Mouse (Mus musculus): ENCODE results near the gene Ric3. TPM values are rescaled to one million over a fixed set of nuclear protein-coding genes. Genes with fewer than 3 reads are reported as not detected.

The Ric3 gene
- total and polyA plus RNA-seq, 2 experiments from 2014 or later: 42.1 to 65.0 TPM

DNA sequence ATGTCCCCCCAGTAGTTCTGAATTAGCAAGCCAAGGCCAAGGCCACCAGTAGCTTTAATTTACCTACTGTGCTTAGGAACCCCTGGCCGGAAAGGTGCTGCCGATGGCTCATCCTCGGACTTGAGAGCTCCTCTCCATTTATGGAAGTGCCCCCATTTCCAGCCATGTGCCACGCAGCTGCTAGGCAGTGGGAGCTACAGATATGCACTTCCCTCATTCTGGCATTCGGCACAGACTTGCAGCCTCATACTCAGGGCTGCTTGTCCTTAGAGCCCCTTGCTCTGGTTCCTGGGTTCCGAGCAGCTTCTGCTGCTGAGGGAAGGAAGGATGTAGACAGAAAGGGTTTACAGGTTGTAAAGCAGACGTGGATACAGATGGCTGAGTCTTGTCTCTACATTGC lies 68.3 kb downstream of the Ric3 start:
- Histone ChIP-seq H3K36me3 (ENCODE audit: insufficient read depth, low read length) (peaks cover 3% of the 10 kb centered on the region; the same call in 1 of the 2 replicates), H3K27ac (ENCODE audit: low read depth, low read length) (no peak overlapping the region), H3K4me1 (ENCODE audit: insufficient read depth, low read length) (peaks cover 20% of the 10 kb centered on the region; the same call in 1 of the 2 replicates), H3K9ac (replicated peaks; ENCODE audit: low read length, poor library complexity, severe bottlenecking) (no peak overlapping the region), H3K4me2 (ENCODE audit: low read depth, low read length, poor library complexity, severe bottlenecking) (no peak overlapping the region), H3K27me3 (ENCODE audit: insufficient read depth, low read length) (no peaks in the 10 kb centered on the region), H3K4me3 (ENCODE audit: low read depth, low read length) (no peak overlapping the region), H3K9me3 (ENCODE audit: low read length) (no peaks in the 10 kb centered on the region)
- no peak for TF ChIP-seq CTCF (IDR thresholded peaks at IDR 0.05)
- ATAC-seq (ENCODE audit: low FRiP score): no peak
- no peak for DNase-seq (ENCODE audit: low spot score)
- 88% methylated on average over 7 of the region's 7 CpGs for WGBS

DNA sequence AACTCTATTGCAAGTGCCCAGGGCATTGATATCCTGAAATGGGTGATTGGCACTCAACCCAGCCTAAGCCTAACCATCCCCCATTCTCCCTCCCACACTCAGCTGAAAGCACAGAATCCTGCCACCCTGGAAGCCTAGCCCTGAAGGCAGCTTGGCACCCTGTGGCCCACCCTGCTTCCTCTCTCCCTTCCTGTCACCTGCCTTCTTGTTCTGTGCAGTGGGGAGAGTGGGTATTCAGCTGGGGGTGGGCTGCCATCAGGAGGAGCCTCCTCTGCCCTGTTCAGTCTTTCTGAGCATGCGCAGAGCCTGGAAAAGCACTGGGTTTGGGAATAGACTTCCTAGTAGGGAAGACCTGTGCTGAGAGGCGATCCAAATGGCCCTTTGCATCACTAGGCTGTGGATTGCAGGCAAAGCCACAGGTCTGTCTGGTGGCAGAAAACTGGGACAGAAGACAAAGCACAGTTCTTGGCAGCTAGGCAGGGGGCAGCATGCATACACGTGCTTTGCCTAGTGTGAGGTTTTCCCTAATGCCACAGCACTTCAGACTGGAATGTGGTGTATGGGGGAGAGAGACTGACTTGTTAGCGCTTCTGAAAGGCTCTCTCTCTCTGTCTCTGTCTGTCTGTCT lies 70.0 kb downstream of the Ric3 start:
- Histone ChIP-seq H3K4me2 (ENCODE audit: low read depth, low read length, poor library complexity, severe bottlenecking) (peak overlapping the region; percentile 83), H3K4me1 (ENCODE audit: insufficient read depth, low read length) (peaks cover 20% of the 10 kb centered on the region; the same call in 1 of the 2 replicates), H3K9ac (replicated peaks; ENCODE audit: low read length, poor library complexity, severe bottlenecking) (peak overlapping the region; percentile 50; the same call in 1 of the 2 replicates), H3K27ac (ENCODE audit: low read depth, low read length) (peak overlapping the region; percentile 87), H3K9me3 (ENCODE audit: low read length) (no peaks in the 10 kb centered on the region), H3K36me3 (ENCODE audit: insufficient read depth, low read length) (0 out of 2 replicates have a peak, but pooled peaks cover 3% of the 10 kb centered on the region), H3K4me3 (ENCODE audit: low read depth, low read length) (peak overlapping the region; percentile 10; the same call in 1 of the 2 replicates), H3K27me3 (ENCODE audit: insufficient read depth, low read length) (no peaks in the 10 kb centered on the region)
- DNase-seq (ENCODE audit: low spot score) (peak; percentile 33), ATAC-seq (ENCODE audit: low FRiP score) (no peak)
- peak; percentile 48 for TF ChIP-seq CTCF (IDR thresholded peaks at IDR 0.05)
- 38% methylated on average over 4 of the region's 4 CpGs for WGBS

DNA sequence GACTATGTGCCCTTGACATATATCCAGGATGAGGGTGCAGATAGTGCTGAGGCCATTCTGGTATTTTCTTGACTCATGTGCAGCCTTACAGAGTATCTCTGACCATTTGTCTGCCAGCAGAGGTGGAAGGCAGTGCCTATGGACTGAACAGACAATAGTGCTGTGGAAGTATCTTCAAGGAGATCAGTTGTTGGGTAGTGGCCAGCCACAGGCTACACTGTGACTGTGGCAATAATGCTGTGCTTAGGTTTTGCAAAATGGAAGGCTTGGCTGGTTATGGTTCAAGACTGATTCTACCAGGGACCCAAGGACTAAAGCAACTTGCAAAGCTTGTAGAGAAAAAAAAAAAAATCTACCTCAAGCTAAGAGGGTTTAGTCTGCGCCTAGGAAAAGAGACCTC lies 70.6 kb downstream of the Ric3 start:
- no peak for TF ChIP-seq CTCF (IDR thresholded peaks at IDR 0.05)
- H3K4me2 ChIP-seq (ENCODE audit: low read depth, low read length, poor library complexity, severe bottlenecking): peak overlapping the region; percentile 83
- H3K36me3 ChIP-seq (ENCODE audit: insufficient read depth, low read length): no peaks in the 10 kb centered on the region
- no peaks in the 10 kb centered on the region for H3K27me3 ChIP-seq (ENCODE audit: insufficient read depth, low read length)
- ATAC-seq (ENCODE audit: low FRiP score): no peak
- H3K9ac ChIP-seq (replicated peaks; ENCODE audit: low read length, poor library complexity, severe bottlenecking): peak overlapping the region; percentile 26; the same call in 1 of the 2 replicates
- no peaks in the 10 kb centered on the region for H3K9me3 ChIP-seq (ENCODE audit: low read length)
- WGBS: 47% methylated on average over 1 of the region's 1 CpGs
- peak overlapping the region; percentile 75 for H3K4me3 ChIP-seq (ENCODE audit: low read depth, low read length)
- no peak for DNase-seq (ENCODE audit: low spot score)
- H3K4me1 ChIP-seq (ENCODE audit: insufficient read depth, low read length): peaks cover 20% of the 10 kb centered on the region; the same call in 1 of the 2 replicates
- H3K27ac ChIP-seq (ENCODE audit: low read depth, low read length): peak overlapping the region; percentile 87

DNA sequence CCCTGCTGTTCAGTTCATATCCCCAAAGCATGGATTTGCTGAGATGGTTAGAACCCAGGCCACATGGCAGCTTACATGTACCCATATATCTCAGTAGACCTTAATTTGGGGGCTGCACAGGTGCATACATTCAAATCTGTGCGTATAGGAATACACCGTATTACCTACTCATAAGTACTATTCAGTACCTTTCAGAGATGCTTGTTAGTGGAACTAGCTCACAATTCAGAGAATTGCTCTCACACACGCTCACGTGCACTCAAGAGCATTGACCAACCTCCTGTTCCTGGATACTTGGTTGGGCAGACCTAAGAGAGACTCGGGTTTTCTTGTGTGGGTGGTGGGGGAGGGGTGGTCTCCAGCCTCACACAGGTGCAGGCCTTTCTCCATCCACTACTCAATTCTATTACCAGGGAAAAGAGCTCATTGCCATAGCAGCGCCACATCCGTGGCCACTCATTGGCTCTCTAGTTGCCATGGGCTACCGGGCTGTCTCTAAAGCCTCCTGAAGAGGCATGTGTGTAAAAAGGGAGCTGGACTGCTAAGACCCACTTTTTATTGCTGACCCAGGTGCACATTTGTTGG lies 71.4 kb downstream of the Ric3 start:
- WGBS: 23% methylated on average over 8 of the region's 8 CpGs
- no peaks in the 10 kb centered on the region for H3K9me3 ChIP-seq (ENCODE audit: low read length)
- H3K4me1 ChIP-seq (ENCODE audit: insufficient read depth, low read length): peaks cover 20% of the 10 kb centered on the region; the same call in 1 of the 2 replicates
- DNase-seq (ENCODE audit: low spot score): peak; percentile 87
- TF ChIP-seq CTCF (IDR thresholded peaks at IDR 0.05): no peak
- H3K4me3 ChIP-seq (ENCODE audit: low read depth, low read length): peak overlapping the region; percentile 75
- H3K9ac ChIP-seq (replicated peaks; ENCODE audit: low read length, poor library complexity, severe bottlenecking): peak overlapping the region; percentile 85
- H3K36me3 ChIP-seq (ENCODE audit: insufficient read depth, low read length): no peaks in the 10 kb centered on the region
- peak overlapping the region; percentile 87 for H3K27ac ChIP-seq (ENCODE audit: low read depth, low read length)
- ATAC-seq (ENCODE audit: low FRiP score): peak; percentile 92
- no peaks in the 10 kb centered on the region for H3K27me3 ChIP-seq (ENCODE audit: insufficient read depth, low read length)
- H3K4me2 ChIP-seq (ENCODE audit: low read depth, low read length, poor library complexity, severe bottlenecking): peak overlapping the region; percentile 83

DNA sequence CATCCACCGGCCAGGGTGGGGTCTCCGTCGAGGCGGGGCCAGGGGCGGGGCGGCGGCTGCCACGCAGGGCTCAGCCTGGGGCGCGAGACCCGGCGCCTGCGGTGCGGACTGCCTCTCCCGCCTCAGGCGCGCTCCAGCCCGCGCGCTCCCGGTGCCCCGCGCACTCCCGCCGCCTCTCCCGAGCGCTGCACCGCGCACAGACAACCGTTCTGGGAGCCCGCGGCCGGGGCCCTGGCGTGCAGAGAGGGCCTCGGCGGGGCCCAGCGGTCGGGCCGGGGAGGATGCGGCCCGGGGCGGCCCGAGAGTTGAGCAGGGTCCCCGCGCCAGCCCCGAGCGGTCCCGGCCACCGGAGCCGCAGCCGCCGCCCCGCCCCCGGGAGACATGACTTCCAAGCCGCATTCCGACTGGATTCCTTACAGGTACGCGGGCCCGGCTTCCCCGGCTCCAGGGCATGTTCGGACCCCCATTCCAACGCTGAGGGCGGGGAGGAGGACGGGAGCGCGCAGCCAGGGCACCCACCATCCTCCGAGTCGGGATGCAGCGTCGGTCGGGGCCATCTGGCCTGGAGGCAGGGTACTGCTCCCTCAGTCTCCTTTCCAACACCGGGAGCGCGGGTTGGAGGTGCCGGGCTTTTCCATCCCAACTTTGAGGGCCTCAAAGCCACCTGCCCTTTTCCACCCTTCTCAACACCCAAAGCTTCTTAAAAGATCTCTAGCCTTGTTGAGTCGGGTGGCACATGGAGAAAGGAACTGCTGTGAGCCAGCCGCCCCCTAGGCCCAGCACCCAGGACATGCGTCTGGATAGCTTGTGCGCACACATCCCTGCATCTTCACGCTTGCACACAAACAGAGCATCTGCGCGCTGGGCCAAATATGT lies 72.2 kb downstream of the Ric3 start:
- Histone ChIP-seq H3K27ac (ENCODE audit: low read depth, low read length) (peak overlapping the region; percentile 87), H3K4me2 (ENCODE audit: low read depth, low read length, poor library complexity, severe bottlenecking) (peak overlapping the region; percentile 83), H3K27me3 (ENCODE audit: insufficient read depth, low read length) (no peaks in the 10 kb centered on the region), H3K9ac (replicated peaks; ENCODE audit: low read length, poor library complexity, severe bottlenecking) (peak overlapping the region; percentile 85), H3K4me3 (ENCODE audit: low read depth, low read length) (peak overlapping the region; percentile 75), H3K36me3 (ENCODE audit: insufficient read depth, low read length) (no peaks in the 10 kb centered on the region), H3K4me1 (ENCODE audit: insufficient read depth, low read length) (peaks cover 17% of the 10 kb centered on the region; the same call in 1 of the 2 replicates), H3K9me3 (ENCODE audit: low read length) (no peaks in the 10 kb centered on the region)
- WGBS: under 1% methylated on average over 70 of the region's 82 CpGs
- peak; percentile 54 for DNase-seq (ENCODE audit: low spot score)
- peak; percentile 31; the same call in 1 of the 2 replicates for TF ChIP-seq CTCF (IDR thresholded peaks at IDR 0.05)
- peak; percentile 65 for ATAC-seq (ENCODE audit: low FRiP score)
